Mouse (Mus musculus) embryonic facial prominence, embryonic 14.5 days (tissue): Measurements from ENCODE around the gene Pif1. TPM values are rescaled to one million over a fixed set of nuclear protein-coding genes. Genes with fewer than 3 reads are reported as not detected.

Source experiments
- ATAC-seq: fragments of 200-750 bp; cut with Nextera tagmentation; 2 replicates; pipeline ENCODE4 v1.8.0; 2017; ENCODE audit warnings: low read depth, moderate number of reproducible peaks, moderate TSS enrichment
- DNase-seq: peaks from one replicate; pipeline ENCODE4 v3.0.0-alpha.2; 2015; ENCODE audit warnings: low spot score
- H3K27ac ChIP-seq: fragments of 300-500 bp; sonication (generic); replicated peaks from 2 replicates; pipeline ENCODE4 v1.5.1; 2014; ENCODE audit warnings: low read depth, mild to moderate bottlenecking, low read length, moderate library complexity
- H3K27me3 ChIP-seq: fragments of 300-500 bp; sonication (generic); replicated peaks from 2 replicates; pipeline ENCODE4 v1.6.1; 2014; ENCODE audit warnings: low read length; ENCODE audit not compliant: control insufficient read depth, insufficient read depth
- H3K36me3 ChIP-seq: fragments of 300-500 bp; sonication (generic); 2 replicates; pipeline ENCODE4 v1.6.1; 2014; ENCODE audit warnings: low read length, mixed read lengths; ENCODE audit not compliant: control insufficient read depth, insufficient read depth
- H3K4me1 ChIP-seq: fragments of 300-500 bp; sonication (generic); 2 replicates; pipeline ENCODE4 v1.6.1; 2014; ENCODE audit warnings: antibody characterized with exemption, low read length; ENCODE audit not compliant: control insufficient read depth, insufficient read depth
- H3K4me2 ChIP-seq: fragments of 300-500 bp; sonication (generic); 2 replicates; pipeline ENCODE4 v1.6.1; 2014; ENCODE audit warnings: low read depth, mild to moderate bottlenecking, low read length, moderate library complexity, mixed read lengths
- H3K4me3 ChIP-seq: fragments of 300-500 bp; sonication (generic); 2 replicates; pipeline ENCODE4 v1.5.1; 2014; ENCODE audit warnings: low read depth, mild to moderate bottlenecking, low read length
- H3K9ac ChIP-seq: fragments of 300-500 bp; sonication (generic); 2 replicates; pipeline ENCODE4 v1.6.1; 2014; ENCODE audit warnings: low read depth, mild to moderate bottlenecking, low read length, moderate library complexity, mixed read lengths
- H3K9me3 ChIP-seq: fragments of 300-500 bp; sonication (generic); 2 replicates; pipeline ENCODE4 v1.6.1; 2016; ENCODE audit warnings: low read length; ENCODE audit not compliant: control insufficient read depth
- WGBS: fragments of 180-500 bp; shearing (Covaris S2); extraction: QIAGEN DNeasy Blood & Tissue Kit; methylation state at CpG from one replicate; pipeline ENCODE4 v1.1.7; 2014; 5-methylcytosine and 5-hydroxymethylcytosine counted together
- polyA plus RNA-seq: library from polyadenylated mRNA; unstranded; fragments of >200 nt; fragmentation: Nextera tagmentation; extraction: Ambion mirVana; gene quantifications from 2 replicates; pipeline ENCODE4 v1.2.1, GENCODE M21; 2014

The Pif1 gene
- polyA plus RNA-seq, 1 experiment from 2014 or later, result 5.9 TPM

DNA sequence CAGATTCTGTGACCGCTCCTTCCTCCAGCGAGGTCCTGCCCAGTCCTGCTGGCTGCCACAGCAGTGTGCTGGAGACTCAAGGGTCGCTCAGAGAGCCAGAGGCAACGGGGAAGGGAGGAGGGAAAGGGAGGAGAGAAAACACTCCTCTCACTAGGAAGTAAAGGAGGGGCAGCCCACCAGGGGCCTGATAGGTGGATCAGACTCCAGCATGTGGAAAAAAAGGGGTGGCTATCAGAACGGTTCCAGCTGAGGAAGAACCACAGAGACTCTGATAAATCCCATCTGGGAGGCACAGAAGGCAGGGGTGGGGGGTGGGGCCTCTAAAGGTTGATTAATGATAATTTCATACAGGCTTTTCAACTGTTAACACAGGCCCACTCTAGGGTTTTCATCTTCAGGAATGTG lies 32.0 kb upstream of the Pif1 start:
- H3K4me3 ChIP-seq, result no peak overlapping the region
- peak overlapping the region; percentile 65 for H3K27ac ChIP-seq
- H3K36me3 ChIP-seq, result peaks cover 50% of the 10 kb centered on the region
- no peak overlapping the region for H3K4me2 ChIP-seq
- peaks cover 27% of the 10 kb centered on the region for H3K4me1 ChIP-seq
- DNase-seq (peak; percentile 55), ATAC-seq (no peak; the same call in 1 of the 2 replicates)
- no peaks in the 10 kb centered on the region for H3K27me3 ChIP-seq
- WGBS, result 6% methylated on average over 5 of the region's 5 CpGs
- no peaks in the 10 kb centered on the region for H3K9me3 ChIP-seq
- peak overlapping the region; percentile 25; the same call in 1 of the 2 replicates for H3K9ac ChIP-seq

DNA sequence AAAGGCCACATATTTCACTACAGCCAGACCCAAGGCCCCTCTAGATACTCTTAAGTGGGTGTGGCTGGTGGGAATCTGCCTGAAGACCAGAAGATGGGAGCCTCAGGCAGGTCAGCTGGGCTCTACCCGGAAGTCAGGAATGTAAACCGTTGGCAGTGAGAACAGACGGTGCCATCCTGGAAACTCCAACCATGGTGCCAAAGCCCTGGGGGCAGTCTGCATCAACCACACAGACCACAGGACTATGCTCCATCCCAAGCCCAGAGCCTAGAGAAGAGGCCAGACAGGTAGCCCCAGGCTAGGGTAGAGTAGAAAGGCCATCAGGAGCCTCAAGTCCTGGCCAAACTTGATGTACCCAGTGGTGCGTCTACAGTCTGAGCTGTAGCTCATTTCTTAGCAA lies 31.3 kb upstream of the Pif1 start:
- Histone ChIP-seq H3K27me3 (no peaks in the 10 kb centered on the region), H3K9ac (peak overlapping the region; percentile 25; the same call in 1 of the 2 replicates), H3K4me3 (no peak overlapping the region), H3K36me3 (peaks cover 56% of the 10 kb centered on the region), H3K27ac (peak overlapping the region; percentile 28), H3K9me3 (no peaks in the 10 kb centered on the region), H3K4me2 (no peak overlapping the region), H3K4me1 (peaks cover 22% of the 10 kb centered on the region)
- DNase-seq (no peak), ATAC-seq (no peak)
- 75% methylated on average over 4 of the region's 4 CpGs for WGBS

DNA sequence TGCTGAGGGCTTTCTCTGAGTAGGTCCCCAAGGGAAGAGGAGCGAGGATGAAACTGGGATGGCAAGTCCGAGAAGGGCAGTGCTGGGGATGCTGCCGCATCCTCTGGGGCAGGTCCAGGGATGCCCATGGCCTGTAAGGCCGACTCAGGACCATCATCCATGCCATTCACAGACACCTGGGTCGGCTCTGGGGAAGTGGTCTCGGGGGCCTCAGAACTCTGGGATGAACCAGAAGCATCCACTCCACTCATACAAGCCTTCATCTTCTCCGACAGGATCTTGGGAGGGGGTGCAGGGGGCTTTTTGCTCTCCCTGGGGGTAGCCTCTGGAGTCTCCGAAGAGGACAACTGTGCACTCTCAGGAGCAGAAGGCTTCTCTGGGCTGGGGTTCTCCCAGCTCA lies 30.6 kb upstream of the Pif1 start:
- Histone ChIP-seq H3K36me3 (peaks cover 56% of the 10 kb centered on the region), H3K9ac (no peak overlapping the region), H3K4me3 (no peak overlapping the region), H3K4me2 (no peak overlapping the region), H3K4me1 (peaks cover 17% of the 10 kb centered on the region), H3K27ac (no peak overlapping the region), H3K9me3 (no peaks in the 10 kb centered on the region), H3K27me3 (no peaks in the 10 kb centered on the region)
- WGBS, result 90% methylated on average over 8 of the region's 8 CpGs
- ATAC-seq (no peak), DNase-seq (no peak)

DNA sequence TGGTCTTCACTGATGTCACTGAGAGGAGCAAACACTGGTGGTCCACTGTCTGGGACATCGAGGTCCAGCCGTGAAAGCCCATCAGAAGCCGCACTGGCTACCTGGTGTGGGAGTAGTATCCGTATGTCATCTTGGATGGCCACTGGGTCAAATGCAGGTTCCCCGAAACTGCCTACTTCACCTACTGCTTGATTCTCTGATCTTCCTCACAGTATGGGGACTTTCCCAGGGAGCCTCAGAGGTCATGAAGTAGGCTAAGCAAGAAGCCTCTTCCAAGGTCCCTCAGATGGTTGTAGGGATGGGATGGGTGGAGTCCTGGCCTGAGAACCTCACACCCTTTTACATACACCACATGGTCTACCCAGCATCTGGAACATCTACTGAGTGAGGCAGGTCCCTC lies 30.0 kb upstream of the Pif1 start:
- H3K4me2 ChIP-seq, result no peak overlapping the region
- WGBS, result 95% methylated on average over 5 of the region's 5 CpGs
- DNase-seq (no peak), ATAC-seq (no peak)
- no peak overlapping the region for H3K27ac ChIP-seq
- no peaks in the 10 kb centered on the region for H3K27me3 ChIP-seq
- H3K9me3 ChIP-seq, result no peaks in the 10 kb centered on the region
- H3K9ac ChIP-seq, result no peak overlapping the region
- peaks cover 56% of the 10 kb centered on the region for H3K36me3 ChIP-seq
- no peak overlapping the region for H3K4me3 ChIP-seq
- peaks cover 14% of the 10 kb centered on the region for H3K4me1 ChIP-seq

DNA sequence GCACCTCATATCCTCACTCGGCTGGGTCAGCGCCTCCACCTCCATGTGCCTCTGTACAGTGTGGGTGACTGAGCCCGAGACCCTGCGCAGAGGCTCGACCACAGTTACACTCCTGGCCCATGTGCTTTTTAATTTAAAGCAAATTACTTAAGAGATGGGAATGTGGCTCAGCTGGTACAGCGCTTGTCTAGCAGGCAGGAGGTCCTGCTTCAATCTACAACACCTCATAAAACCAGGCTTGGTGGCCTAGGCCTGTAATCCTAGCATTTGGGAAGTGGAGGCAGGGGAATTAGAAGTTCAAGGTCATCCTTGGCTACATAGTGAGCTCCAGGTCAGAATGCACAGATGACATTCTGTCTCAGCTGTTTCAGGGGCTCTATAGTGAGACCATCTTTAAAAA lies 28.2 kb upstream of the Pif1 start:
- Histone ChIP-seq H3K4me3 (no peak overlapping the region), H3K9ac (no peak overlapping the region), H3K9me3 (no peaks in the 10 kb centered on the region), H3K36me3 (peaks cover 70% of the 10 kb centered on the region), H3K27me3 (no peaks in the 10 kb centered on the region), H3K4me1 (peaks cover 14% of the 10 kb centered on the region), H3K27ac (no peak overlapping the region), H3K4me2 (no peak overlapping the region)
- no peak for DNase-seq
- WGBS, result 90% methylated on average over 6 of the region's 6 CpGs
- no peak for ATAC-seq

DNA sequence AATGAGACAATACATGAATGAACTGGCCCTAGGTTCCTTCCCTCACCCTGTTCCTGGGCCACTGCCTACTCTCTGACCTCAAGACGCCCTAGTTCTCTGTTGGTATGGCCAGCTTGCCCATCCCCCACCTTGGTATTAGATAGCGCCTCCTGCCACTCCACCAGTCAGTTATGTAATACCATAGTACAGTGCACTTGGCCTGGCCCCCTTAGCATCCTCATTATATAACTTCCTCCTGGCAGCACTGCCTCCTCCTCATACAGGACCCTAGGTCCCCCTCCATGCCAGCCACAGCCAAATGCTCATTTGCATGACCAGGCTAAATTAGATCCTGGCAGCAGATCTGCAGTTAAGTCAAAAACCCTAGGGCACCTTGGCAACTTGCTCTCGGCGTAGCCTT lies 25.9 kb upstream of the Pif1 start:
- Histone ChIP-seq H3K27ac (no peak overlapping the region), H3K4me2 (no peak overlapping the region), H3K27me3 (no peaks in the 10 kb centered on the region), H3K9ac (no peak overlapping the region), H3K4me3 (no peak overlapping the region), H3K9me3 (no peaks in the 10 kb centered on the region), H3K36me3 (peaks cover 69% of the 10 kb centered on the region), H3K4me1 (peaks cover 3% of the 10 kb centered on the region; the same call in 1 of the 2 replicates)
- ATAC-seq (no peak), DNase-seq (no peak)
- 83% methylated on average over 4 of the region's 4 CpGs for WGBS

DNA sequence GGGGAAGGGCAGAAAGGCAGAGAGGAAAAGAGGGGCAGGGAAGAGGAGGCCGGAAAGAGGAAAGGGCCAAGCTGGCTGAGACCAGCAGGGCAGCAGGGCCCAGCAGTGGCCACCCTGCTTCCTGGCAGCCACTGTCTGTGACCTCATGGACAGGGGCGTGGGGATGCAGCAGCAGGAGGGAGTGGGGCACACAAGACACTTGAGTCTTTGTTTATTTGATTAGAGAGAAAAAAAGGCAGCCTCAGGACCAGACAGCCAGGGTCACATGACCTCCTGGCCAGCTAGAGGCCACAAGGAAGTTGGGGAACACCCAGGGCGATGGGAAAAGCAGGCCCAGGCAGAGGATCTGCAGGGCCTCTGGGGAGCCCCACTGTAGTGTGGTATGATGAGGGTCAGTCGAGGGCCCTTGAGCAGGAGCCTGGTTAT lies 24.9 kb upstream of the Pif1 start:
- no peaks in the 10 kb centered on the region for H3K9me3 ChIP-seq
- H3K27ac ChIP-seq, result no peak overlapping the region
- 25% methylated on average over 4 of the region's 4 CpGs for WGBS
- peaks cover 3% of the 10 kb centered on the region; the same call in 1 of the 2 replicates for H3K4me1 ChIP-seq
- H3K27me3 ChIP-seq, result no peaks in the 10 kb centered on the region
- DNase-seq (no peak), ATAC-seq (peak; percentile 62; the same call in 1 of the 2 replicates)
- H3K4me3 ChIP-seq, result no peak overlapping the region
- H3K4me2 ChIP-seq, result no peak overlapping the region
- H3K9ac ChIP-seq, result peak overlapping the region; percentile 28; the same call in 1 of the 2 replicates
- H3K36me3 ChIP-seq, result peaks cover 64% of the 10 kb centered on the region

DNA sequence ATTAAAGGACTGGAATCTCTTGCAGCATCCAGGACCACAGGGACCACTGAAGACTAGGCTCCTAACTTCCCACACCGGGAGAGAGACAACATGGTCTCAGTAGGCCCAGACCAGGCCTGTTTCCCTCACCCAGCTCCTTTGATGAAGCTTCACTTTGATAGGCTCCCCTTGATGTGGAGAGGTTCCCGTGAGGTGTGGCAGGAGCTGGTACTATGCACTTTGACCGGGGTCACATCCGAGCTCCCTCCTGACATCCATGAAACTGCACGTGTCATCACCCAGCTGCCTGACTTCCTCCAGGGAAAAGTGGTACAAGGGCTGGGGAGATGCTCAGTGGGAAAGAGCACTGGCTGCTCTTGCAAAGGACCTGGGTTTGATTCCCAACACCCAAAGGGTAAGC lies 23.9 kb upstream of the Pif1 start:
- peaks cover 54% of the 10 kb centered on the region for H3K36me3 ChIP-seq
- H3K4me2 ChIP-seq, result no peak overlapping the region
- H3K4me1 ChIP-seq, result peaks cover 3% of the 10 kb centered on the region; the same call in 1 of the 2 replicates
- H3K9ac ChIP-seq, result no peak overlapping the region
- DNase-seq (no peak), ATAC-seq (no peak)
- no peak overlapping the region for H3K4me3 ChIP-seq
- no peak overlapping the region for H3K27ac ChIP-seq
- 90% methylated on average over 5 of the region's 5 CpGs for WGBS
- no peaks in the 10 kb centered on the region for H3K27me3 ChIP-seq
- no peaks in the 10 kb centered on the region for H3K9me3 ChIP-seq

DNA sequence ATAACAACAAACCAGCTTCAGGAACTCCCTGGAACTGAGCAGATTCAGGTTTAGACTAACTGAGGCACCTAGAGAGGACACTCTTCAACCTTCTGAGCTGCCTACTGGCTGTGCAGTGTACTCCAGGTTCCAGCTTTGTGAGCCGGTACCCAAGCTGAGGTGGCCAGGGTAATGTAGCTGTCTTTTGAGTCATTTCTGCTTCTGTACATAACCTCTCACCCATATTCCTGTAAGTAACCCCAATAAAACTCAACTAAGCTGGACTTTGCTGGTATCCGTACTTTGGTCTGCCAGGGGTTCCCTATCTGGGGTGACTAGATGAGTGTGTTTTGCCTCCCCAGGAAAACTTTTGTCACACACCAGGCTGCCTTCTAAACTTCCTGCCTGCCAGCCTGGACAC lies 22.3 kb upstream of the Pif1 start:
- no peak for ATAC-seq
- DNase-seq, result no peak
- Histone ChIP-seq H3K4me1 (peaks cover 6% of the 10 kb centered on the region), H3K4me2 (no peak overlapping the region), H3K36me3 (peaks cover 37% of the 10 kb centered on the region), H3K9ac (no peak overlapping the region), H3K27ac (no peak overlapping the region), H3K27me3 (no peaks in the 10 kb centered on the region), H3K4me3 (no peak overlapping the region), H3K9me3 (no peaks in the 10 kb centered on the region)
- 93% methylated on average over 2 of the region's 2 CpGs for WGBS
